Mouse (Mus musculus) ES-E14 (cell line): ENCODE results near the gene Rfx4.

ENCODE experiments used
- CHD2 ChIP-seq: IDR thresholded peaks from 2 replicates; pipeline ENCODE4 v1.6.1; 2014; ENCODE audit warnings: mild to moderate bottlenecking, low read depth, low read length, inconsistent platforms
- HCFC1 ChIP-seq: IDR thresholded peaks from 2 replicates; pipeline ENCODE4 v1.6.1; 2012; ENCODE audit warnings: low read length, inconsistent platforms, borderline replicate concordance; ENCODE audit not compliant: insufficient read depth
- MAFK ChIP-seq: IDR thresholded peaks from 2 replicates; pipeline ENCODE4 v1.6.1; 2014; ENCODE audit warnings: mild to moderate bottlenecking, low read depth, low read length, inconsistent platforms; ENCODE audit not compliant: insufficient read depth
- ZC3H11A ChIP-seq: IDR thresholded peaks from 2 replicates; pipeline ENCODE4 v1.6.1; 2012; ENCODE audit warnings: low read depth, mild to moderate bottlenecking, inconsistent platforms, low read length, borderline replicate concordance

DNA sequence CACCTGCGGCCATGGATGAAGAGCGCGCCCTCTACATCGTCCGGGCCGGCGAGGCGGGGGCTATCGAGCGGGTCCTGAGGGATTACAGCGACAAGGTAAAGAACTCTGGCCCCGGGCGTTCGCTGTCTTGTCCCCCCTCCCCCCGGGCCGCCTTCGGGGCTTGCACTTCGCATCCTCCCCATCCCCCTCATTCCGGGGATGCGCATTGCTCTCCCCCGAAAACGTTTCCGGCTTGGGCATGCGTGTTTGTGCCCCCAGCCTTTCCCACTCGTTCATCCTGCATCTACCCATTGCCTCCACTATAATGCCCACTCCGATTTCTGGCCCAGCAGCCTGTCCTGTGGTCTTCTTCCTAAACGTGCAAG lies 161.9 kb downstream of the Rfx4 start:
- TF ChIP-seq MAFK (no peak), CHD2 (no peak), HCFC1 (no peak), ZC3H11A (no peak)
